Mouse (Mus musculus) olfactory bulb, adult 2 months (tissue): ENCODE measurements at regions not wholly inside any gene's neighbourhood (a gene's known extent, or its start where the extent isn't known, plus 50 kb on each side); places are given as distances from the start of the nearest gene placed in this dataset.

ENCODE experiments used
- CTCF ChIP-seq: fragments of 200-500 bp; IDR thresholded peaks from 2 replicates; pipeline ENCODE4 v1.5.1; 2012; ENCODE audit warnings: low read depth, mild to moderate bottlenecking, low read length, moderate library complexity; ENCODE audit not compliant: insufficient read depth
- POLR2A ChIP-seq: fragments of 200-500 bp; IDR thresholded peaks from 2 replicates; pipeline ENCODE4 v1.6.1; 2012; ENCODE audit warnings: mild to moderate bottlenecking, low read depth, low read length, moderate library complexity; ENCODE audit not compliant: insufficient read depth

GRCm38 (mm10) chr1:181302151-181302550 is 50.3 kb upstream of the Cnih3 start:
- TF ChIP-seq POLR2A (no peak), CTCF (no peak)
